Mouse (Mus musculus) cerebral cortex, adult 2 months (tissue): ENCODE measurements around the gene Tas2r140.

ENCODE experiments used
- WGBS: fragments of 180-500 bp; shearing (Covaris S2); methylation state at CpG from one replicate; pipeline ENCODE4 v1.1.7; 2018; 5-methylcytosine and 5-hydroxymethylcytosine counted together

Gene Tas2r140

DNA sequence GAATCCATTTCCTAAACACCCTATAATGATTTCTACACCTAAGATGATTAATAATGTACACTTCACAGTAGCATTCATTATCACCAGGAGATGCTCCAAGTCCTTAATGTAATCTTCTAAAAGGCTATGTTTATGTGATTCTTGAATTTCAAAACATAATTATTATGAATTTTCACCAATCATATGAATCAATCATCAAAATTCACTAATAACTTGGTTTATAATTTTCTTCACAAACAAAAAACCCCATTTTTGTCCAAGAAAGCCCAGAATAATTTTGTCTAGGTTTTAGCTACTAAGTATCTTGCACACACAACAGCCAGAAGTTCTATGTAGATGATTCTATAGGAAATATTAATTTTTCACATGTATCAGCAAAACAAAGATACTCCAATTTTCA lies at the start of gene Tas2r140:
Tas2r140 (minus strand) TSS at position 101 of the 400 bp plus-strand sequence.

DNA sequence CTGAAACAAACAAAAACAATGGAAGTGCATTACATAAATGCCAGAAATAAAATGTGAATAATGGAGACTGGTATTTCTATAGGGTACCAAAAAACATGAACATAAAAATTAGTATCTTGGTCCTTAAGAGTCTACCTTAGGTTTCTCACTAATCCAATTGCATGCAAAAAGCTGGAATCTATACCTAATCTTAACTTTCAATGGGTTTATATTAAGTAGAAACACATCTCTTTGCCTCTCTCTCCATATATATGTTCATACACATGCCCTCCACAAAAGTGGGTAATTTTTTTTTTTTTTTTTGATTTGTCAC lies 48.9 kb upstream of the Tas2r140 start, which contains the start of gene Smim10l1:
Smim10l1 (plus strand) TSS at position 301 of the 313 bp plus-strand sequence.

GRCm38 (mm10) chr6:133102430-133102829 lies 46.8 kb upstream of the Tas2r140 start:
- WGBS, result 67% methylated on average over 1 of the region's 1 CpGs

DNA sequence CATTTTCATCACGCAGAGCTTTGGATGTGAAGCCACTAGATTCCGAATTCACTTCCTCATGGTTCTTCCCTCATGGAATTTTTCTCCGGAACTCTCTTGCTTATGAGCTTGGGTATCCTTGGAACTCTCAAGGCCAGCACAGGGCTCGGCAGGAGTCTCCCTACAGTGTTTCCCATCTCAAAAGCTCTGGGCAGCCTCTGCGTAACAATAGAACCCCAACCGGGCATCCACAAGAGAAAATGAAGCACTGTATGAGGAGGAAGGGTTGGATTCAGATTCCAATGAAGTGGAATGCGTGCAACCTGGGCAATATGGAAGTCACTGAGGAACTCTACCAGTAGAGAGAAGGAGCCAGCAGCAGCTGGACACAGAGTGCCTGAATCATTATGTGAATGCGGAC lies 36.6 kb upstream of the Tas2r140 start:
- 83% methylated on average over 8 of the region's 8 CpGs for WGBS

GRCm38 (mm10) chr6:133037001-133037400 lies 18.6 kb downstream of the Tas2r140 start, which contains the start of gene Tas2r103:
Gene Tas2r103, minus strand, starts transcription at chr6:133037101.
- 78% methylated on average over 2 of the region's 2 CpGs for WGBS
